Mouse (Mus musculus) hindbrain, embryonic 14.5 days (tissue): ENCODE results near the gene Gli2. TPM values are rescaled to one million over a fixed set of nuclear protein-coding genes. Genes with fewer than 3 reads are reported as not detected.

Experiments
- ATAC-seq: fragments of 200-750 bp; cut with Nextera tagmentation; 2 replicates; pipeline ENCODE4 v1.8.0; 2017; ENCODE audit warnings: moderate number of reproducible peaks, mild to moderate bottlenecking, moderate TSS enrichment, moderate library complexity; ENCODE audit not compliant: low FRiP score
- DNase-seq: peaks from one replicate; pipeline ENCODE4 v3.0.0-alpha.2; 2015; ENCODE audit warnings: low spot score
- H3K27ac ChIP-seq: fragments of 300-500 bp; sonication (generic); 2 replicates; pipeline ENCODE4 v1.5.1; 2014; ENCODE audit warnings: mild to moderate bottlenecking, moderate library complexity
- H3K27me3 ChIP-seq: fragments of 300-500 bp; sonication (generic); 2 replicates; pipeline ENCODE4 v1.6.1; 2014; ENCODE audit warnings: mild to moderate bottlenecking, low read length, mixed read lengths; ENCODE audit not compliant: control insufficient read depth, insufficient read depth
- H3K36me3 ChIP-seq: fragments of 300-500 bp; sonication (generic); replicated peaks from 2 replicates; pipeline ENCODE4 v1.6.1; 2014; ENCODE audit not compliant: control insufficient read depth, insufficient read depth
- H3K4me1 ChIP-seq: fragments of 300-500 bp; sonication (generic); replicated peaks from 2 replicates; pipeline ENCODE4 v1.6.1; 2014; ENCODE audit warnings: antibody characterized with exemption, low read length, mixed read lengths; ENCODE audit not compliant: control insufficient read depth, insufficient read depth
- H3K4me2 ChIP-seq: fragments of 300-500 bp; sonication (generic); replicated peaks from 2 replicates; pipeline ENCODE4 v1.6.1; 2014; ENCODE audit warnings: mild to moderate bottlenecking, moderate library complexity
- H3K4me3 ChIP-seq: fragments of 300-500 bp; sonication (generic); replicated peaks from 2 replicates; pipeline ENCODE4 v1.5.1; 2014; ENCODE audit warnings: mild to moderate bottlenecking, low read length
- H3K9ac ChIP-seq: fragments of 300-500 bp; sonication (generic); 2 replicates; pipeline ENCODE4 v1.6.1; 2014
- H3K9me3 ChIP-seq: fragments of 300-500 bp; sonication (generic); 2 replicates; pipeline ENCODE4 v1.6.1; 2016; ENCODE audit warnings: low read length; ENCODE audit not compliant: control insufficient read depth
- WGBS: fragments of 180-500 bp; shearing (Covaris S2); extraction: QIAGEN DNeasy Blood & Tissue Kit; methylation state at CpG from one replicate; pipeline ENCODE4 v1.1.7; 2014; 5-methylcytosine and 5-hydroxymethylcytosine counted together
- microRNA-seq: library from miRNA; unstranded; fragments of <30 nt; microRNA quantifications from one replicate; pipeline ENCODE4, GENCODE M21; 2016
- polyA plus RNA-seq: library from polyadenylated mRNA; unstranded; fragments of >200 nt; fragmentation: Nextera tagmentation; extraction: Ambion mirVana; gene quantifications from 2 replicates; pipeline ENCODE4 v1.2.1, GENCODE M21; 2014

Gli2 gene
- polyA plus RNA-seq, 1 experiment from 2014 or later = 2.0 TPM

DNA sequence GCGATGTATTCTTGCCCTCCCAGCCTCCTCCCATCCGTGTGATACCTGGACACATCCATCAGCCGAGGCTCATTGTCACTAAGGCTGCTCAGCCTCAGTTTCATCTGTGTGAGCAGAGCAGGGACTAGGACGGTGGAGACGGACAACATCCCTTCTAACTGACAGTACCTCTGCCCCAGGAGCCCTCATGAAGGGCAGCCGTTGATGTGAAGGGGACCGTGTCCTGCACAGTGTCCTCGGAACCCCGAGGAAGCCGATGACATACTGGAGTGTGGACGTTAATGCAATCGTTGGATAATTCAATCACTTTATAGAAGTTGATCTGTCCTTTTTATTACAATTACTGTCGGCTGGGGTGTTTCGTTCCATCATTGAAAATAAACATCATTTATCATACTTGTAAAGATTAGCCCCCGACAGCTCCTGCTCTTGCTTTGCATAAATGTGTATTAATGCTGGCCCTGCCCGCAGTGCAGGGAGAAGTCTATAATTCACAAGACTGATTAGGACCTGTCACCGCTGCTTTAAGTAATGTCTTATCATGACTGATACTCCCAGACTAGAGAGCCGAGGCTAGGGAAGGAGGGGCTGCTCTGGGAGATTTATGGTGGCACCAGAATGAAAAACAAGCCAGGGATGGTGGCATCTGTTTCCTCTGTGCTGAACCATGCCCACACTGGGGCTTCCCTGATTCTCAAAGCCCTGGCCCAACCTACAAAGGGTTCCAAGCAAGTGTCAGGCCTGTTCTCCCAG is 257.8 kb downstream of the Gli2 start:
- H3K9me3 ChIP-seq = peaks cover 6% of the 10 kb centered on the region; the same call in 1 of the 2 replicates
- no peak overlapping the region for H3K9ac ChIP-seq
- ATAC-seq = peak; percentile 77; the same call in 1 of the 2 replicates
- no peak overlapping the region for H3K4me3 ChIP-seq
- H3K36me3 ChIP-seq = no peaks in the 10 kb centered on the region
- no peak overlapping the region for H3K4me2 ChIP-seq
- 40% methylated on average over 18 of the region's 18 CpGs for WGBS
- H3K4me1 ChIP-seq = peaks cover 9% of the 10 kb centered on the region; the same call in 1 of the 2 replicates
- peak; percentile 61 for DNase-seq
- no peaks in the 10 kb centered on the region for H3K27me3 ChIP-seq
- H3K27ac ChIP-seq = 0 out of 2 replicates have a peak overlapping the region, but pooled peaks have one; percentile 20

GRCm38 (mm10) chr1:118789871-118790270 is 263.5 kb downstream of the Gli2 start:
- no peaks in the 10 kb centered on the region for H3K27me3 ChIP-seq
- DNase-seq (no peak), ATAC-seq (no peak)
- H3K9ac ChIP-seq = no peak overlapping the region
- no peak overlapping the region for H3K27ac ChIP-seq
- H3K9me3 ChIP-seq = no peaks in the 10 kb centered on the region
- WGBS = 78% methylated on average over 2 of the region's 2 CpGs
- no peaks in the 10 kb centered on the region for H3K36me3 ChIP-seq
- H3K4me1 ChIP-seq = no peaks in the 10 kb centered on the region
- H3K4me3 ChIP-seq = no peak overlapping the region
- H3K4me2 ChIP-seq = no peak overlapping the region

GRCm38 (mm10) chr1:118789468-118789867 is 264.0 kb downstream of the Gli2 start:
- Histone ChIP-seq H3K9ac (no peak overlapping the region), H3K4me1 (no peaks in the 10 kb centered on the region), H3K4me2 (no peak overlapping the region), H3K9me3 (no peaks in the 10 kb centered on the region), H3K27me3 (no peaks in the 10 kb centered on the region), H3K36me3 (no peaks in the 10 kb centered on the region), H3K4me3 (no peak overlapping the region), H3K27ac (no peak overlapping the region)
- ATAC-seq (0 out of 2 replicates have a peak, but pooled peaks have one; percentile 33), DNase-seq (no peak)
- WGBS = 51% methylated on average over 3 of the region's 3 CpGs

- ATAC-seq = 0 out of 2 replicates have a peak, but pooled peaks have one; percentile 6
Observed at GRCm38 (mm10) chr1:118788813-118789212, 264.6 kb downstream of the Gli2 start.

DNA sequence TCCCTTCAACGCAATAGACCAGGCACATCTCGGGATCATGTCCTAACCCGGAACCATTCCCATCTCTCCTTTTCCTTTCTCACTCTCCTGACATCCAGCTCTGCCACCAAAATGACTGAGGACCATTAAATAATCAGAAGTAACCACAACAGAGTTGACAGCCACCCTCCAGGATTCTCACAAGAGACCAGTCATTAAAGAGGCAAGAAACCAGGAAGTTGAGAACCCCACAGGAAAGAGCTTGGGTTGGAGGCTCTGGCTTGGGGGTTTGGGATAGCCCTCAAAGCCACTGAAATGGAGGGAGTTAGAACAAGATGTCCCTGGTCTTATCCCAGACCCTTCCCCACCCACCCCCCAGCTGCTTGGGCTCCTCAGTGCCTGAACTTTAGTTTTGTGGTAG is 265.9 kb downstream of the Gli2 start:
- ATAC-seq (no peak), DNase-seq (no peak)
- no peak overlapping the region for H3K4me2 ChIP-seq
- no peaks in the 10 kb centered on the region for H3K4me1 ChIP-seq
- H3K9me3 ChIP-seq = no peaks in the 10 kb centered on the region
- no peak overlapping the region for H3K27ac ChIP-seq
- H3K27me3 ChIP-seq = no peaks in the 10 kb centered on the region
- H3K9ac ChIP-seq = no peak overlapping the region
- H3K4me3 ChIP-seq = no peak overlapping the region
- 86% methylated on average over 3 of the region's 3 CpGs for WGBS
- no peaks in the 10 kb centered on the region for H3K36me3 ChIP-seq

More at GRCm38 (mm10) chr1:118788813-118789212, 264.6 kb downstream of the Gli2 start:
- Histone ChIP-seq H3K27me3 (no peaks in the 10 kb centered on the region), H3K9ac (no peak overlapping the region), H3K4me3 (no peak overlapping the region), H3K9me3 (no peaks in the 10 kb centered on the region), H3K4me2 (no peak overlapping the region), H3K4me1 (no peaks in the 10 kb centered on the region), H3K36me3 (no peaks in the 10 kb centered on the region), H3K27ac (no peak overlapping the region)
- 81% methylated on average over 5 of the region's 5 CpGs for WGBS
- DNase-seq = no peak

Small RNAs within 50 kb of the gene (microRNA-seq; reads per million reads assigned to microRNA genes)
- gene Mir6346 = not detected
